Mouse (Mus musculus): Measurements from ENCODE around the gene Fahd2a.
A peak's percentile ranks its signal among the peaks of the same experiment; 100 is the strongest.

Fahd2a gene

GRCm38 (mm10) chr2:127433487-127434295, 10.7 kb downstream of the Fahd2a start:
- no peak for DNase-seq (ENCODE audit: low spot score)

- peak; percentile 51 for DNase-seq (ENCODE audit: low spot score)
Observed at GRCm38 (mm10) chr2:127430238-127430637, 14.1 kb downstream of the Fahd2a start.

- DNase-seq (ENCODE audit: low spot score) = no peak
Observed at GRCm38 (mm10) chr2:127424977-127425376, 19.4 kb downstream of the Fahd2a start, which contains the start of gene Gpat2. Gene Gpat2 (plus strand): TSS chr2:127425199.

GRCm38 (mm10) chr2:127418266-127418970, 25.9 kb downstream of the Fahd2a start:
- DNase-seq (ENCODE audit: low spot score) = no peak

GRCm38 (mm10) chr2:127416706-127417105, 27.7 kb downstream of the Fahd2a start:
- DNase-seq (ENCODE audit: low spot score) = no peak

GRCm38 (mm10) chr2:127415806-127416205, 28.6 kb downstream of the Fahd2a start:
- DNase-seq (ENCODE audit: low spot score) = no peak

GRCm38 (mm10) chr2:127411126-127411525, 33.2 kb downstream of the Fahd2a start:
- DNase-seq (ENCODE audit: low spot score) = no peak

GRCm38 (mm10) chr2:127398738-127399137, 45.6 kb downstream of the Fahd2a start:
- DNase-seq (ENCODE audit: low spot score) = no peak

- DNase-seq (ENCODE audit: low spot score) = no peak
Observed at GRCm38 (mm10) chr2:127394606-127395161, 49.7 kb downstream of the Fahd2a start.

GRCm38 (mm10) chr2:127391323-127391722, 53.0 kb downstream of the Fahd2a start:
- DNase-seq (ENCODE audit: low spot score) = no peak

GRCm38 (mm10) chr2:127390846-127391245, 53.5 kb downstream of the Fahd2a start:
- DNase-seq (ENCODE audit: low spot score) = no peak

GRCm38 (mm10) chr2:127390352-127390751, 54.0 kb downstream of the Fahd2a start:
- DNase-seq (ENCODE audit: low spot score) = no peak

- no peak for DNase-seq (ENCODE audit: low spot score)
Observed at GRCm38 (mm10) chr2:127387521-127387920, 56.8 kb downstream of the Fahd2a start.

Measured in urinary bladder, postnatal 14 days (tissue).